In genomic region chr8:72766777-72767176, GRCm38 (mm10) we compare ENCODE assay signal across 28 mouse cellular contexts. TPM values are rescaled to one million over a fixed set of nuclear protein-coding genes. Genes with fewer than 3 reads are reported as not detected.
DNase-seq lines count a peak whose midpoint lies in the region; ATAC-seq and TF ChIP-seq lines count a peak whose summit lies in the region.
"Had no signal": no experiment of that assay in that cellular context is flagged by ENCODE, and none has a peak within 500 bp of the region (broad histone marks: within the 10 kb centered on the region; RNA-seq: fewer than 3 reads in every experiment).

No protein-coding gene starts in this region.

- H3K4me3 ChIP-seq in midbrain, postnatal 0 days (ENCODE audit: low read depth, low read length): no peak overlapping the region
- H3K4me3 ChIP-seq in lung, adult 2 months (replicated peaks; ENCODE audit: extremely low read depth, low read depth, low read length): no peak overlapping the region
- H3K4me3 ChIP-seq: embryonic facial prominence, embryonic 15.5 days; forebrain, embryonic 12.5 days; hindbrain, embryonic 15.5 days; intestine, embryonic 15.5 days; liver, embryonic 12.5 days had no signal

- no peak overlapping the region for H3K9ac ChIP-seq in midbrain, postnatal 0 days (replicated peaks; ENCODE audit: low read length, poor library complexity, severe bottlenecking)
- H3K9ac ChIP-seq: embryonic facial prominence, embryonic 15.5 days; forebrain, embryonic 12.5 days; forebrain, postnatal 0 days; hindbrain, embryonic 15.5 days; intestine, embryonic 15.5 days; liver, embryonic 12.5 days; liver, postnatal 0 days had no signal

- TF ChIP-seq CTCF in midbrain, postnatal 0 days (IDR thresholded peaks at IDR 0.05): no peak
- TF ChIP-seq CTCF in lung, adult 2 months (IDR thresholded peaks at IDR 0.05; ENCODE audit: insufficient read depth, low read length): no peak

- no peaks in the 10 kb centered on the region for H3K9me3 ChIP-seq in midbrain, postnatal 0 days (ENCODE audit: low read length)
- H3K9me3 ChIP-seq: embryonic facial prominence, embryonic 15.5 days; forebrain, embryonic 12.5 days; G1E; hindbrain, embryonic 15.5 days; intestine, embryonic 15.5 days; liver, embryonic 12.5 days had no signal

- peak; percentile 20 for DNase-seq in embryo, embryonic 11 days
- no peak for DNase-seq in embryo, embryonic 10 days (ENCODE audit: low spot score)
- DNase-seq in kidney, adult 9 months: peak; percentile 0
- DNase-seq in kidney, postnatal 10 days: no peak
- peak; percentile 8 for DNase-seq in retina, embryonic 14.5 days (ENCODE audit: low spot score)
- no peak for DNase-seq in retina, postnatal 1 day
- DNase-seq in midbrain, postnatal 0 days (ENCODE audit: low spot score): peak; percentile 15
- no peak for DNase-seq in lung, adult 2 months
- DNase-seq: adrenal gland, adult 8-10 months; cerebellum, adult 8-10 months; cerebellum, postnatal 25 days; forebrain, postnatal 0 days; gastrocnemius, postnatal 10 days; heart, postnatal 4 days; kidney, adult 2 months; kidney, postnatal 4 days; left cerebral cortex, postnatal 4 days; liver, postnatal 0 days; lung, postnatal 4 days; thymus, postnatal 14 days had no signal

- H3K36me3 ChIP-seq in midbrain, postnatal 0 days (ENCODE audit: insufficient read depth, low read length): no peaks in the 10 kb centered on the region
- H3K36me3 ChIP-seq: embryonic facial prominence, embryonic 15.5 days; forebrain, embryonic 12.5 days; G1E; hindbrain, embryonic 15.5 days; intestine, embryonic 15.5 days; liver, embryonic 12.5 days had no signal

- H3K27ac ChIP-seq in midbrain, postnatal 0 days (ENCODE audit: low read depth, low read length): no peak overlapping the region
- H3K27ac ChIP-seq: embryonic facial prominence, embryonic 15.5 days; forebrain, embryonic 12.5 days; hindbrain, embryonic 15.5 days; intestine, embryonic 15.5 days; liver, embryonic 12.5 days had no signal

- no peaks in the 10 kb centered on the region for H3K27me3 ChIP-seq in midbrain, postnatal 0 days (ENCODE audit: insufficient read depth, low read length)
- H3K27me3 ChIP-seq: embryonic facial prominence, embryonic 15.5 days; forebrain, embryonic 12.5 days; hindbrain, embryonic 15.5 days; intestine, embryonic 15.5 days; liver, embryonic 12.5 days had no signal

- ATAC-seq in midbrain, postnatal 0 days (ENCODE audit: low FRiP score): no peak
- ATAC-seq: forebrain, postnatal 0 days; intestine, embryonic 15.5 days; liver, embryonic 12.5 days; liver, postnatal 0 days; lung, postnatal 0 days had no signal

- TF ChIP-seq POLR2A in lung, adult 2 months (IDR thresholded peaks at IDR 0.05; ENCODE audit: borderline replicate concordance, extremely low read depth, low read depth, low read length): no peak

- 16% methylated on average over 7 of the region's 7 CpGs for WGBS in midbrain, postnatal 0 days
- 54% methylated on average over 7 of the region's 7 CpGs for WGBS in lung, adult 2 months

- no peaks in the 10 kb centered on the region for H3K4me1 ChIP-seq in midbrain, postnatal 0 days (ENCODE audit: insufficient read depth, low read length)
- peaks cover 4% of the 10 kb centered on the region; the same call in 1 of the 2 replicates for H3K4me1 ChIP-seq in lung, adult 2 months (ENCODE audit: control insufficient read depth, insufficient read depth, low read length)
- H3K4me1 ChIP-seq: embryonic facial prominence, embryonic 15.5 days; forebrain, embryonic 12.5 days; hindbrain, embryonic 15.5 days; intestine, embryonic 15.5 days had no signal

- H3K4me2 ChIP-seq in midbrain, postnatal 0 days (ENCODE audit: low read depth, low read length, poor library complexity, severe bottlenecking): no peak overlapping the region
- H3K4me2 ChIP-seq: embryonic facial prominence, embryonic 15.5 days; forebrain, embryonic 12.5 days; heart, embryonic 11.5 days; hindbrain, embryonic 15.5 days; intestine, embryonic 15.5 days; liver, embryonic 12.5 days had no signal

RNA-seq across cellular contexts. Expression of gene F2rl3, which starts 5.1 kb away (rescaled TPM):
- 0.28 and 0.49 TPM in 2 replicates for total RNA-seq in midbrain, postnatal 0 days (2014; rRNA removed)
- polyA plus RNA-seq in midbrain, postnatal 0 days (2015; fragmentation: Nextera tagmentation; extraction: Ambion mirVana): 0.28 and 0.34 TPM in 2 replicates
- 1.9 and 2.1 TPM in 2 replicates for polyA plus RNA-seq in lung, adult 2 months (2012; rRNA removed)
- polyA plus RNA-seq: G1E had no signal

RNA-seq across cellular contexts. Expression of gene Sin3b, which starts 43.7 kb away (rescaled TPM):
- 210 and 256 TPM in 2 replicates for total RNA-seq in midbrain, postnatal 0 days (2014; rRNA removed)
- 231 and 234 TPM in 2 replicates for polyA plus RNA-seq in midbrain, postnatal 0 days (2015; fragmentation: Nextera tagmentation; extraction: Ambion mirVana)
- polyA plus RNA-seq in lung, adult 2 months (2012; rRNA removed): 89.9 and 108 TPM in 2 replicates

Comparison
In these comparisons a context has a peak if more than half of its experiments do, and no peak if none do; other contexts are left out.
1. DNase-seq: peak in embryo, embryonic 11 days (single experiment), kidney, adult 9 months (single experiment), retina, embryonic 14.5 days (single experiment) and midbrain, postnatal 0 days (single experiment); none in embryo, embryonic 10 days (single experiment), kidney, postnatal 10 days (single experiment), retina, postnatal 1 day (single experiment) and lung, adult 2 months (single experiment).